Mouse (Mus musculus) hindbrain, embryonic 11.5 days (tissue): Measurements from ENCODE around the gene Capn3. TPM values are rescaled to one million over a fixed set of nuclear protein-coding genes. Genes with fewer than 3 reads are reported as not detected.

Experiments
- ATAC-seq: fragments of 200-750 bp; cut with Nextera tagmentation; 2 replicates; pipeline ENCODE4 v1.8.0; 2017; ENCODE audit warnings: mild to moderate bottlenecking, moderate TSS enrichment, moderate library complexity; ENCODE audit not compliant: low FRiP score
- DNase-seq: peaks from one replicate; pipeline ENCODE4 v3.0.0-alpha.2; 2015; ENCODE audit warnings: low spot score
- H3K27ac ChIP-seq: fragments of 300-500 bp; sonication (generic); 2 replicates; pipeline ENCODE4 v1.5.1; 2014; ENCODE audit warnings: mild to moderate bottlenecking, low read depth, low read length
- H3K27me3 ChIP-seq: fragments of 300-500 bp; sonication (generic); 2 replicates; pipeline ENCODE4 v1.6.1; 2014; ENCODE audit warnings: mild to moderate bottlenecking, low read length, moderate library complexity, mixed read lengths; ENCODE audit not compliant: control insufficient read depth, insufficient read depth
- H3K36me3 ChIP-seq: fragments of 300-500 bp; sonication (generic); 2 replicates; pipeline ENCODE4 v1.6.1; 2014; ENCODE audit warnings: mild to moderate bottlenecking, low read length, moderate library complexity, mixed read lengths; ENCODE audit not compliant: control insufficient read depth, insufficient read depth
- H3K4me1 ChIP-seq: fragments of 300-500 bp; sonication (generic); replicated peaks from 2 replicates; pipeline ENCODE4 v1.6.1; 2014; ENCODE audit warnings: low read length, mixed read lengths; ENCODE audit not compliant: control insufficient read depth, insufficient read depth
- H3K4me2 ChIP-seq: fragments of 300-500 bp; sonication (generic); replicated peaks from 2 replicates; pipeline ENCODE4 v1.6.1; 2014; ENCODE audit warnings: mild to moderate bottlenecking, low read depth, low read length
- H3K4me3 ChIP-seq: fragments of 300-500 bp; sonication (generic); 2 replicates; pipeline ENCODE4 v1.5.1; 2014; ENCODE audit warnings: low read depth, low read length
- H3K9ac ChIP-seq: fragments of 300-500 bp; sonication (generic); 2 replicates; pipeline ENCODE4 v1.6.1; 2014; ENCODE audit warnings: low read depth, low read length
- H3K9me3 ChIP-seq: fragments of 300-500 bp; sonication (generic); 2 replicates; pipeline ENCODE4 v1.6.1; 2016; ENCODE audit warnings: low read length; ENCODE audit not compliant: control insufficient read depth
- WGBS: fragments of 180-500 bp; shearing (Covaris S2); extraction: QIAGEN DNeasy Blood & Tissue Kit; methylation state at CpG from one replicate; pipeline ENCODE4 v1.1.7; 2014; 5-methylcytosine and 5-hydroxymethylcytosine counted together
- polyA plus RNA-seq: library from polyadenylated mRNA; unstranded; fragments of >200 nt; fragmentation: Nextera tagmentation; extraction: Ambion mirVana; gene quantifications from 2 replicates; pipeline ENCODE4 v1.2.1, GENCODE M21; 2014

Capn3 gene
- polyA plus RNA-seq, 1 experiment from 2014 or later, result 1.6 TPM

DNA sequence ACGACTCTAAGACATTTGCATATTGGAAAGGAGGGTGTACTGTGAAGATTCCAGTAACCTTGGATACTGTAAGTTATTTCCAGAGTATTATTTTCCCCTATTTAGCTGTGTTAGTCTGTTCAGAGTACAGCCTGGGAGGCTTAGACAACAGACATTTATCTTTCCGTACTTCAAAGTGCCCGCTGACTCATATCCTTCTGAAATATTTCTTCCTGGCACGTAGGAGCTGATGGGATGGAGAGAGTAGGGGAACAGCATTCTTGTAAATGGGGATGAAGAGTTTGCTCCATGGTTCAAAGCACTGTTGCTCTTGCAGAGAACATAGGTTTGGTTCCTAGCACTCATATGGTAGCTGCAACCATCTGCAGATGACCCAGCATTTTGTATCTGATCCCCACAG, 3.2 kb upstream of the Capn3 start:
- ATAC-seq (no peak), DNase-seq (no peak)
- H3K27ac ChIP-seq, result no peak overlapping the region
- H3K4me3 ChIP-seq, result no peak overlapping the region
- no peaks in the 10 kb centered on the region for H3K4me1 ChIP-seq
- H3K36me3 ChIP-seq, result no peaks in the 10 kb centered on the region
- no peaks in the 10 kb centered on the region for H3K9me3 ChIP-seq
- H3K27me3 ChIP-seq, result no peaks in the 10 kb centered on the region
- no peak overlapping the region for H3K9ac ChIP-seq
- no peak overlapping the region for H3K4me2 ChIP-seq
- WGBS, result 90% methylated on average over 4 of the region's 4 CpGs

DNA sequence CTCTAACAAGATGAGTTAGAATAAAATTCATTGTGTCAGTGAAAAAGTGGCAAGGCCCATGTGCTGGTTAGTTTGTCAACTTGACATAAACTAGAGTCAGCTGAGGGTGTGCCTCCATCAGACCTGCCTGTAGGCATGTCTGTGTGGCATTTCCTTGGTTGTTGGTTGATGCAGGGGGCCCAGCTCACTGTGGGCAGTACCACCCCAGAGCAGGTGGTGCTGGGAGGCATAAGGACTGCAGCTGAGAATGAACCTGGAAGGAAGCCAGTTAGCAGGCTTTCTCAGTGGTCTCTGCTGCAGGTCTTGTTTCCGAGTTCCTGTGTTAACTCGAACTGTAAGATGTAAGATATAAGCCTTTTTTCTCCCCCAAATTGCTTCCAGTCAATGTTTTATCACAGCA, 832 bp upstream of the Capn3 start:
- H3K36me3 ChIP-seq, result no peaks in the 10 kb centered on the region
- no peak overlapping the region for H3K4me3 ChIP-seq
- no peak overlapping the region for H3K9ac ChIP-seq
- 87% methylated on average over 2 of the region's 2 CpGs for WGBS
- H3K4me2 ChIP-seq, result no peak overlapping the region
- DNase-seq (no peak), ATAC-seq (no peak)
- H3K27me3 ChIP-seq, result no peaks in the 10 kb centered on the region
- H3K4me1 ChIP-seq, result no peaks in the 10 kb centered on the region
- no peak overlapping the region for H3K27ac ChIP-seq
- H3K9me3 ChIP-seq, result no peaks in the 10 kb centered on the region

DNA sequence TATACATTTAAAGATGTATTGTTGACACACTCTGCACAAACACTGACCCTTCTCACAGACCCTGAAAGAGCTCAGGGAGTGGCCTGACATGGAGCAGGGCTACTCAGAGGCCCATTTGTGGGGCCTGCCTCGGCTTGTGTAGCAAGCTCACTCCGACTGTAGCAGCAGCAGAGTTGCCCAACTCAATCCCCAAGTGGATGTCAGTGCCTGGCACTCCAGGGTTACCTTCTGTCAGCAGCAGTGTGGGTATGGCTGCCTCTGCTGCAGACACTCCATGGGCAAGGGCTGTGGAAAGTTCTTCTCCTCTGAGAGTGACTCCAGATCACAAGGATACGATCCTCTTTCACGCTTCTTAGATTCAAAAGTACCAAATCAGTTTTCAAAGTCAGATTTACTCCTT, 4.4 kb downstream of the Capn3 start:
- H3K4me3 ChIP-seq, result no peak overlapping the region
- WGBS, result 92% methylated on average over 4 of the region's 4 CpGs
- ATAC-seq (no peak), DNase-seq (no peak)
- no peak overlapping the region for H3K27ac ChIP-seq
- no peaks in the 10 kb centered on the region for H3K4me1 ChIP-seq
- no peak overlapping the region for H3K9ac ChIP-seq
- no peaks in the 10 kb centered on the region for H3K9me3 ChIP-seq
- H3K4me2 ChIP-seq, result no peak overlapping the region
- no peaks in the 10 kb centered on the region for H3K36me3 ChIP-seq
- H3K27me3 ChIP-seq, result no peaks in the 10 kb centered on the region

DNA sequence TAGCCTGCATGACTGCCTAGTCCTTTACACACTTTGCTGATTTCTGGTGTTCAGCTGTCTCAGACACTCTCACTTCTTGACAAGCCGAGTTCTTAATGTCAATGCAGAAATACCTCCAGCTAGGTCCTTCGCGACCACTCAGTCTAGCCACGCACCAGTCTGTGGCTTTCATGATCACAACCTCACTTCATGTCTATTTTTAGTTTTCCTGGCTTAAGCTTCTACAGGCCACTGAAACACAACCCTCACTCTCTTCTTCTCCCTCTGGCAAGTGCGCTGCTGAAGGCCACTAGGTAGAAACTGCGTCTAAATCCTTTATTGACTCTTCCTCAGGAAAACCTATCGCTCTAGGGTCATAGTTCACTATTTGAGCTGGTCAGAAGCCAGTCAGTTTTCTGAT, 7.5 kb downstream of the Capn3 start:
- Histone ChIP-seq H3K27ac (no peak overlapping the region), H3K4me2 (no peak overlapping the region), H3K27me3 (no peaks in the 10 kb centered on the region), H3K9me3 (no peaks in the 10 kb centered on the region), H3K36me3 (no peaks in the 10 kb centered on the region), H3K4me1 (no peaks in the 10 kb centered on the region), H3K9ac (no peak overlapping the region), H3K4me3 (no peak overlapping the region)
- DNase-seq, result no peak
- WGBS, result 96% methylated on average over 7 of the region's 7 CpGs
- ATAC-seq, result no peak

DNA sequence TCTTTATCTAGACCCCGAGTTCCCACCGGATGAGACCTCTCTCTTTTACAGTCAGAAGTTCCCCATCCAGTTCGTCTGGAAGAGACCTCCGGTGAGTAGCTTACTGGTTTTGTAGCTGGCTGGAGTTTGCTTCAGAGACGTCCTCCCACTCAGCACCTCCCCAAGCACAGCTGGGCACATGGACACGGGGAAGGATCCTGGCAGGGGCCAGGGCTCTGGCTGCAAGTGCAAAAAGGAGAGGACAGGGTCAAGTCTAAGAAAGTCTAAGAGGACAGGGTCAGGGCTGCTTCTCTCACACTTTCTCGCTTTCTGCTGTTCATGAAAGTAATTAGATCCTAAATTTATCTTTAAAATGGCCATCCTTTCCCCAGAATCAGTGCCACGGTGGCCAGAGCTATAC, 8.3 kb downstream of the Capn3 start:
- H3K4me1 ChIP-seq, result no peaks in the 10 kb centered on the region
- no peaks in the 10 kb centered on the region for H3K9me3 ChIP-seq
- H3K36me3 ChIP-seq, result no peaks in the 10 kb centered on the region
- H3K27me3 ChIP-seq, result no peaks in the 10 kb centered on the region
- 81% methylated on average over 8 of the region's 8 CpGs for WGBS
- no peak for ATAC-seq
- no peak overlapping the region for H3K4me3 ChIP-seq
- no peak overlapping the region for H3K27ac ChIP-seq
- no peak overlapping the region for H3K4me2 ChIP-seq
- no peak overlapping the region for H3K9ac ChIP-seq
- DNase-seq, result no peak

DNA sequence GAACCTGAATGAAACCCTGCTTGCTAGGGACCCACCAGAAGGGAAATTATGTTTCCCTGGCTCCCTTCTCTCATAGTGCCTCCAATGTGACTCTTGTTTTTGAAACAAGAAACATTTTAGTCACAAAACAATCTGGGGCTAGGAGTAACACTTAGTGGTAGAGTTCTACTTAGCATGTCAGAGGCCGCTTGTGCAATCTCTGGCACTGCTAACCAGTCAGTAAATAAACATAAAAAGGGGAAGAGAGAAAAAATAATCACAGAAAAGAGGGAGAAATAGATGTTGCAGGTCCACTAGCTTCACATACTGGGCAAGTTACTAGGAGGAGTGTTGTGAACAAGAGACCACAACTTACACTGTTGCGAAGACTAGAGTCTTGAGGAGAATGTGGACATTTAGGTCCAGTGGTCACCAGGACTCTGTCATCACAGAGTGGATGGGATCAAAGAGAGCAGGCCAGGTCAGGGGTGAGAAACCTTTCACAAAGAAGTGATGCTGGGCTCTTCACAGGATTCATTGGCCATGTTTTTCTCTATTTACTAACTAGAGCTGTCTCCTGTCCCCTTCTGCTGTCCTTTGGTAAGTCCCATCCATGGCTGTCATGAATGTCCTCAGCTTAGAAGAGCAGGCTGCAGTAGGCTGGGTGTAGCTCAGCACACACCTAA, 9.0 kb downstream of the Capn3 start:
- Histone ChIP-seq H3K4me1 (no peaks in the 10 kb centered on the region), H3K27ac (no peak overlapping the region), H3K36me3 (no peaks in the 10 kb centered on the region), H3K4me2 (no peak overlapping the region), H3K27me3 (no peaks in the 10 kb centered on the region), H3K4me3 (no peak overlapping the region), H3K9ac (no peak overlapping the region), H3K9me3 (no peaks in the 10 kb centered on the region)
- ATAC-seq (no peak), DNase-seq (no peak)
- 94% methylated on average over 2 of the region's 2 CpGs for whole genome bisulfite sequencing

DNA sequence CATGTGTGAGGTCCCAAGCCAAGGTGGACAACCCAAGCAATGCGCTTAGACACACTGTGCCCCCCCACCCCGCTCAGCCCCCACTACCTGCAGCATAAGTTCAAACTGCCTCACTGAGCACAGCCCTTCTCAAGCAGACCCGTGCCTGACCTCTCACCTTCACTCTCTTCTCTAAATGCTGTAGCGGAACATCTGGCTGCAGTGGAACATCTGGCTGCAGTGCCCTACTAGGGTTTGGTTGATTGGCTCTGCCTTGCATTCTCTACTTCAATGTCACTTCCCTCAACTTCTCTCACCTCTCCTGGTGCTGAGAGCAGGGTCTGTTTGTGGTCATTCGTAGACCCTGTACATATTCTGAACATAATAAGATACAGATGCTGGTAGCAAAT, 9.6 kb downstream of the Capn3 start:
- no peaks in the 10 kb centered on the region for H3K4me1 ChIP-seq
- H3K9me3 ChIP-seq, result no peaks in the 10 kb centered on the region
- H3K27me3 ChIP-seq, result no peaks in the 10 kb centered on the region
- no peak overlapping the region for H3K4me2 ChIP-seq
- H3K9ac ChIP-seq, result no peak overlapping the region
- H3K36me3 ChIP-seq, result no peaks in the 10 kb centered on the region
- no peak overlapping the region for H3K4me3 ChIP-seq
- no peak for ATAC-seq
- DNase-seq, result no peak
- 81% methylated on average over 5 of the region's 5 CpGs for WGBS
- no peak overlapping the region for H3K27ac ChIP-seq

DNA sequence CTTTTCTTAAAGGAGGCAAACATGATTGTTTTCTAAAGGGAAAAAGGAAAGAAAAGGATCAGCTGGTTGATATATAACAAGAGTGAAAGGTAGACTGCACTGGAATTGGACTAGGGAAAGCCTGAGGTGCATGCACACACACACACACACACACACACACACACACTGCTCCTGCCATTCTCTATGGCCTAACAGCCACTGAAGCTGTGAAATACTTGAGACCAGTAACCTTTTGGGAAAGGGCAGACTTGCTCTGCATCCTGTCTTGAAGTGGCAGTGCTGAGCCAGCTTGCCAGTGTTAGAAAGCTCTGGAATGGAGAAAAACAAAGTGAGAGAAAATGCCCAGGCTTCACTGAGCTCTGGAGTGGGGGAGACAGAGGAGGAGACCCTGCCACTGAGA, 12.2 kb downstream of the Capn3 start:
- Histone ChIP-seq H3K36me3 (no peaks in the 10 kb centered on the region), H3K9ac (no peak overlapping the region), H3K9me3 (no peaks in the 10 kb centered on the region), H3K4me3 (no peak overlapping the region), H3K27ac (no peak overlapping the region), H3K4me1 (no peaks in the 10 kb centered on the region), H3K27me3 (no peaks in the 10 kb centered on the region), H3K4me2 (no peak overlapping the region)
- DNase-seq (no peak), ATAC-seq (no peak)

DNA sequence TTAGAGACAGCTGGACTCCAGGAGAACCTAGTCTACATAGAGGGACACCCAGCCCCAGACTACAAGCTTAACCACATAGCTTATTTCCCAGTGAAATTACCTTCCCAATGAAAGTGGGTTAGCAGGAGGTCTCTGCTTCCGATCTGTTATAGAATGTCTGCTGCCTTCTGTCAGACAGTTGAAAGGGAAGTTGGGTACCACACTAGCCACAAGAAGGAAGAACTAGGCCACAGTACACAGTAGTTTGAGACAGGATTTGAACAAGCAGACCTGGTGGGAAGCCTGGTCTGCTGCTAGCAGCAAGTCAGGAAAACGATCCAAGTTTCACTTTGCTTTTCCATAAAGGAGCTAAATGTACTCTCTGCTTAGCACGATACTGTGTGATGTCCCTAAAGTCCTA, 13.4 kb downstream of the Capn3 start:
- Histone ChIP-seq H3K4me1 (no peaks in the 10 kb centered on the region), H3K4me3 (no peak overlapping the region), H3K27ac (no peak overlapping the region), H3K4me2 (no peak overlapping the region), H3K9me3 (no peaks in the 10 kb centered on the region), H3K36me3 (no peaks in the 10 kb centered on the region), H3K9ac (no peak overlapping the region), H3K27me3 (no peaks in the 10 kb centered on the region)
- no peak for DNase-seq
- WGBS, result 86% methylated on average over 3 of the region's 3 CpGs
- ATAC-seq, result no peak
